Mouse (Mus musculus) embryo, embryonic 10 days (tissue): ENCODE data around the gene Gm5105.

Experiments used
- DNase-seq: peaks from one replicate; pipeline ENCODE4 v3.0.0-alpha.2; 2015; ENCODE audit warnings: low spot score

Gm5105 gene

GRCm38 (mm10) chr3:138068103-138068502 is 915 bp upstream of the Gm5105 start:
- no peak for DNase-seq

GRCm38 (mm10) chr3:138066348-138066856 is 786 bp downstream of the Gm5105 start:
- DNase-seq = no peak

GRCm38 (mm10) chr3:138065930-138066329 is 1.3 kb downstream of the Gm5105 start:
- DNase-seq = no peak

GRCm38 (mm10) chr3:138064732-138065645 is 2.2 kb downstream of the Gm5105 start, which contains the start of gene 1110002E22Rik:
TSS of gene 1110002E22Rik (plus strand) at chr3:138065052.
- no peak for DNase-seq

- no peak for DNase-seq
Observed at GRCm38 (mm10) chr3:138063731-138064329, 3.4 kb downstream of the Gm5105 start.

- no peak for DNase-seq
Observed at GRCm38 (mm10) chr3:138062673-138063072, 4.5 kb downstream of the Gm5105 start.

GRCm38 (mm10) chr3:138061205-138061911 is 5.8 kb downstream of the Gm5105 start:
- no peak for DNase-seq

- no peak for DNase-seq
Observed at GRCm38 (mm10) chr3:138060429-138060828, 6.8 kb downstream of the Gm5105 start.

GRCm38 (mm10) chr3:138058226-138058625 is 9.0 kb downstream of the Gm5105 start:
- no peak for DNase-seq

- DNase-seq = no peak
Observed at GRCm38 (mm10) chr3:138056976-138057375, 10.2 kb downstream of the Gm5105 start.

- no peak for DNase-seq
Observed at GRCm38 (mm10) chr3:138053969-138054368, 13.2 kb downstream of the Gm5105 start.

GRCm38 (mm10) chr3:138051431-138051830 is 15.8 kb downstream of the Gm5105 start:
- DNase-seq = no peak

GRCm38 (mm10) chr3:138050772-138051171 is 16.4 kb downstream of the Gm5105 start:
- no peak for DNase-seq

- no peak for DNase-seq
Observed at GRCm38 (mm10) chr3:138049555-138049954, 17.6 kb downstream of the Gm5105 start.

- no peak for DNase-seq
Observed at GRCm38 (mm10) chr3:138043316-138043715, 23.9 kb downstream of the Gm5105 start.

- no peak for DNase-seq
Observed at GRCm38 (mm10) chr3:138041591-138042301, 25.4 kb downstream of the Gm5105 start.

GRCm38 (mm10) chr3:138040938-138041337 is 26.2 kb downstream of the Gm5105 start:
- no peak for DNase-seq

- no peak for DNase-seq
Observed at GRCm38 (mm10) chr3:138033986-138034385, 33.2 kb downstream of the Gm5105 start.

- no peak for DNase-seq
Observed at GRCm38 (mm10) chr3:138030563-138030962, 36.6 kb downstream of the Gm5105 start.

GRCm38 (mm10) chr3:138029351-138029750 is 37.8 kb downstream of the Gm5105 start:
- DNase-seq = no peak

GRCm38 (mm10) chr3:138027575-138028362 is 39.4 kb downstream of the Gm5105 start:
- no peak for DNase-seq
